In the genomic region with DNA sequence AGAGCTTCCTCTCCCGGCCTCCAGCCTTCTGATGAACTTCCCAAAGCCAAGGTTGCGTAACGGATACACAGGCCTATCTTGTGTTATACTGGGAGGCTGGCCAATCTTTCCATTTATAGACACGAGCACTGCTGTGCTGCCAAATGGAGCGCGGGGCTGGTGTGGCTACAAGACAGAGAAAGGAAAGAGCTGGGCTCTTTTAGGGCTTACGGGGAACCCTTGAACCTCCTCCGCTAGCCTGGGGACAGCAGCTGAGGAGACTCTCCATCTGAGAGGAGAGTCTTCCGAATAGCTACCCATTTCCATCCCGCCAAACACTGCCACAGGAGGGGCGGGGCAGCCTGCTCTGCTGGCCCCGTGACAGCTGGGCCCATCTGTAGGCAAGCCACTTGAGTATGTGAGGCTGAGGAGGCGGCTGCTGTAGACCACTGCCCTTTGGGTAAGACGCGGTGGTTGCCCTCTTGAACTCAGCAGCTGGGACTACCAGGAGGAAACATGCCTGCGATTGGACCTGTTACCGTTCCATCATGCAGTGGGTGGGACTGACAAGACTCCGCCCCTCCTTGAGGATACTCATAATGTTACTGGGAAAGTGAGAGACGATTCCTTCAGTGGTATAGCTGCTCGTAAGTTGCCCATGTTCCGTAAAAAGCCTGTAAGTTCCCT, we compare ENCODE assay signal across 8 mouse cellular contexts. TPM values are rescaled to one million over a fixed set of nuclear protein-coding genes. Genes with fewer than 3 reads are reported as not detected.
DNase-seq lines count a peak whose midpoint lies in the region; ATAC-seq and TF ChIP-seq lines count a peak whose summit lies in the region.

No protein-coding gene starts in this region.

- ATAC-seq in lung, postnatal 0 days, result peak; percentile 92

- 0 out of 2 replicates have a peak overlapping the region, but pooled peaks have one; percentile 5 for H3K9ac ChIP-seq in lung, postnatal 0 days (replicated peaks; ENCODE audit: low read depth)

- no peak overlapping the region for H3K4me3 ChIP-seq in hindbrain, embryonic 10.5 days
- H3K4me3 ChIP-seq in lung, postnatal 0 days (ENCODE audit: low read depth, low read length), result peak overlapping the region; percentile 29

- WGBS in hindbrain, embryonic 10.5 days, result 79% methylated on average over 21 of the region's 21 CpGs
- WGBS in lung, postnatal 0 days, result 23% methylated on average over 21 of the region's 21 CpGs

- peaks cover 3% of the 10 kb centered on the region; the same call in 1 of the 2 replicates for H3K9me3 ChIP-seq in hindbrain, embryonic 10.5 days
- no peaks in the 10 kb centered on the region for H3K9me3 ChIP-seq in lung, postnatal 0 days (ENCODE audit: low read length)

- DNase-seq in Muller cell, postnatal 12 days (ENCODE audit: inconsistent ontology term), result peak; percentile 86
- DNase-seq in cerebellum, adult 11-12 months, result peak; percentile 93
- DNase-seq in frontal cortex, postnatal 10 days (ENCODE audit: low spot score in 2 of 2), result peak; percentile 53 to 56
- DNase-seq in hindbrain, embryonic 10.5 days (ENCODE audit: low spot score), result peak; percentile 49
- peak; percentile 94 for DNase-seq in layer of hippocampus, adult 9-11 months
- peak; percentile 98 for DNase-seq in lung, postnatal 0 days (ENCODE audit: low spot score)
- DNase-seq in right cerebral cortex, adult 2 months (ENCODE audit: low spot score in 2 of 2), result peak; percentile 73 to 81
- peak; percentile 48 for DNase-seq in urinary bladder, postnatal 25 days (ENCODE audit: low spot score)

- H3K36me3 ChIP-seq in hindbrain, embryonic 10.5 days, result 0 out of 2 replicates have a peak, but pooled peaks cover 2% of the 10 kb centered on the region
- H3K36me3 ChIP-seq in lung, postnatal 0 days (ENCODE audit: insufficient read depth, low read length), result no peaks in the 10 kb centered on the region

- H3K4me1 ChIP-seq in hindbrain, embryonic 10.5 days (replicated peaks), result peaks cover 36% of the 10 kb centered on the region
- peaks cover 22% of the 10 kb centered on the region; the same call in 1 of the 2 replicates for H3K4me1 ChIP-seq in lung, postnatal 0 days (ENCODE audit: insufficient read depth, low read depth, low read length)

- peak overlapping the region; percentile 62 for H3K4me2 ChIP-seq in lung, postnatal 0 days (replicated peaks; ENCODE audit: low read depth, low read length)

- TF ChIP-seq CTCF in lung, postnatal 0 days (IDR thresholded peaks at IDR 0.05), result no peak

- no peaks in the 10 kb centered on the region for H3K27me3 ChIP-seq in hindbrain, embryonic 10.5 days (ENCODE audit: insufficient read depth, poor library complexity, severe bottlenecking)
- H3K27me3 ChIP-seq in lung, postnatal 0 days (replicated peaks; ENCODE audit: insufficient read depth, low read length), result no peaks in the 10 kb centered on the region

- peak overlapping the region; percentile 50; the same call in 1 of the 2 replicates for H3K27ac ChIP-seq in hindbrain, embryonic 10.5 days
- peak overlapping the region; percentile 80 for H3K27ac ChIP-seq in lung, postnatal 0 days (ENCODE audit: low read length)

- TF ChIP-seq EP300 in lung, postnatal 0 days (IDR thresholded peaks at IDR 0.05), result peak; percentile 85

RNA-seq across cellular contexts. Expression of a gene that starts 48.7 kb away (rescaled TPM):
- 0.42 TPM in 1 of 2 replicates, not detected in the other for polyA plus RNA-seq in hindbrain, embryonic 10.5 days (2016; fragmentation: Nextera tagmentation; extraction: Ambion mirVana)
- polyA plus RNA-seq in lung, postnatal 0 days (2015; fragmentation: Nextera tagmentation; extraction: Ambion mirVana), result 6.7 and 8.6 TPM in 2 replicates

Comparison
In these comparisons a context has a peak if more than half of its experiments do, and no peak if none do; other contexts are left out.
1. DNase-seq: peak in every context shown above with its lines; median percentile 98 in lung, postnatal 0 days; 94 in layer of hippocampus, adult 9-11 months; 93 in cerebellum, adult 11-12 months; 86 in Muller cell, postnatal 12 days; 77 in right cerebral cortex, adult 2 months; 54 in frontal cortex, postnatal 10 days; 49 in hindbrain, embryonic 10.5 days; 48 in urinary bladder, postnatal 25 days.